Mouse (Mus musculus): ENCODE results near the gene Iqschfp. TPM values are rescaled to one million over a fixed set of nuclear protein-coding genes. Genes with fewer than 3 reads are reported as not detected.

Iqschfp gene
- polyA plus RNA-seq, 1 experiment from 2014 or later = 0.10 TPM

DNA sequence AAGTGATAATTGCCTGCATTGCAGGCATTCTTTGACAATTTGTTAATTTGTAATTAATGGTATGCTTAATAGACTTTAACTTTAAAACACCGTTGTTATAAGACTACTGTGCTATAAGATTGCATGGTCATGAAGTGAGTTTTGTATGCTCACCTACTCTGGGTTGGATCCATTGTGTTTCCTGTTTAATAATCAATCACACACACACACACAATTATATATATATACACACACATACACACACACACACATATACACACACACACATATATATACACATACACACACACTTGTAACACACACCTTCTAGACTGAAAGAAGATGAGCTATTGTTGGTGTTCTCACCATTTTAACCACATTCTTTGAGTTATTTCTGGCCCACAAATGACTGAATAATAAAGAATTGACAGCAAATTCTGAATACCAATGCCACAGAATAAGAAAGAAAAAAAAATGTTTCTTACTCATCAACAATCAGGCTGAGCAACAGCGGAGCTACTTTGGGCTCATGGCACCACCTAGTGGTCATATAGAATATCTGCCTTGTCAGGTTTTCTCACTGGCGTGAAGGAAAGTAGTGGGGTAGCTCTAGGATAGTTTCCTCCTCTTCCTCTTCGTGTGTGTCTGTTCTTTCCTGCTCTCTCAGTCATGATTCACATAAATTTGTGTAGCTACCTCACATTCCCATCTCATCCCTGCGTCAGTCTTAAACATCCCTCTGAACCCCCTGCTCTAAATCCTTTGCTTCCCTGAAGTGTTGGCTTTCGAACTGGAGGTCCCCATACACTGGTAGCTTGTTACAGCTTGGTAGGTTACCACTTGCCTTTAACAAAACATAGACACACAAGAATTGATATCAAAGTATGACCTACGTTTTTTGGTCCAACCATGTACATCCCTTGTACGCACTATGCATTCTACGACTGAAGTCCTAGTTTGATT lies 153.7 kb downstream of the Iqschfp start:
- ATAC-seq (ENCODE audit: insufficient read depth, low FRiP score) = no peak
- Histone ChIP-seq H3K4me2 (ENCODE audit: low read depth, low read length) (no peak overlapping the region), H3K36me3 (ENCODE audit: control insufficient read depth, insufficient read depth, low read length) (no peaks in the 10 kb centered on the region), H3K4me3 (replicated peaks; ENCODE audit: low read length) (no peak overlapping the region), H3K9ac (ENCODE audit: low read length) (no peak overlapping the region), H3K27me3 (ENCODE audit: control insufficient read depth, insufficient read depth, low read length) (no peaks in the 10 kb centered on the region), H3K27ac (ENCODE audit: low read length) (no peak overlapping the region), H3K9me3 (replicated peaks; ENCODE audit: control insufficient read depth, low read length) (no peaks in the 10 kb centered on the region), H3K4me1 (ENCODE audit: control insufficient read depth, insufficient read depth, low read length) (no peaks in the 10 kb centered on the region)
- WGBS = 49% methylated on average over 9 of the region's 9 CpGs

- no peaks in the 10 kb centered on the region for H3K4me1 ChIP-seq (ENCODE audit: control insufficient read depth, insufficient read depth, low read length)
- no peaks in the 10 kb centered on the region for H3K36me3 ChIP-seq (ENCODE audit: control insufficient read depth, insufficient read depth, low read length)
- H3K27ac ChIP-seq (ENCODE audit: low read length) = no peak overlapping the region
- no peaks in the 10 kb centered on the region for H3K27me3 ChIP-seq (ENCODE audit: control insufficient read depth, insufficient read depth, low read length)
- WGBS = 48% methylated on average over 2 of the region's 2 CpGs
- H3K4me2 ChIP-seq (ENCODE audit: low read depth, low read length) = no peak overlapping the region
- no peak overlapping the region for H3K9ac ChIP-seq (ENCODE audit: low read length)
- no peaks in the 10 kb centered on the region for H3K9me3 ChIP-seq (replicated peaks; ENCODE audit: control insufficient read depth, low read length)
- ATAC-seq (ENCODE audit: insufficient read depth, low FRiP score) = no peak
- H3K4me3 ChIP-seq (replicated peaks; ENCODE audit: low read length) = no peak overlapping the region
Measured at GRCm38 (mm10) chr3:68053538-68053937, 161.5 kb downstream of the Iqschfp start.

DNA sequence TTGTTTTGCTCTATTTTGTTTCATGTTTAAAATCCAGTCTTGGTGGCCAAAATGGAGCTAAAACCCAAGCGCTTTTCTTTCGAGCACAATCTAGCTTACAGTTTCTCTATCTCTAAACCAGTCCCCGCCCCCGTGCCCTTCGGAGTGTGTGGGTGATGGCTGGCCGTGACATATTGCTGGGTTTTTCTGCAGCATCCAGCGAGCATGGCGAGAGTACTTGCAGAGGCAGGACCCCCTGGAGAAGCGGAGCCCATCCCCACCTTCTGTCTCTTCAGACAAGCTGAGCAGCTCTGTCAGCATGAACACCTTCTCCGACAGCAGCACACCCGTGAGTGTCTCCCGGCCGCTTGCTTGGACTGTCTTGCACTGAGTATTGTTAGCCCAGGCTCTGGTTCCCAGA lies 163.0 kb downstream of the Iqschfp start:
- no peaks in the 10 kb centered on the region for H3K9me3 ChIP-seq (replicated peaks; ENCODE audit: control insufficient read depth, low read length)
- no peak overlapping the region for H3K4me2 ChIP-seq (ENCODE audit: low read depth, low read length)
- no peak for ATAC-seq (ENCODE audit: insufficient read depth, low FRiP score)
- H3K27ac ChIP-seq (ENCODE audit: low read length) = no peak overlapping the region
- no peak overlapping the region; the same call in 1 of the 2 replicates for H3K9ac ChIP-seq (ENCODE audit: low read length)
- H3K4me1 ChIP-seq (ENCODE audit: control insufficient read depth, insufficient read depth, low read length) = no peaks in the 10 kb centered on the region
- H3K4me3 ChIP-seq (replicated peaks; ENCODE audit: low read length) = no peak overlapping the region
- 53% methylated on average over 13 of the region's 13 CpGs for WGBS
- no peaks in the 10 kb centered on the region for H3K36me3 ChIP-seq (ENCODE audit: control insufficient read depth, insufficient read depth, low read length)
- H3K27me3 ChIP-seq (ENCODE audit: control insufficient read depth, insufficient read depth, low read length) = no peaks in the 10 kb centered on the region

DNA sequence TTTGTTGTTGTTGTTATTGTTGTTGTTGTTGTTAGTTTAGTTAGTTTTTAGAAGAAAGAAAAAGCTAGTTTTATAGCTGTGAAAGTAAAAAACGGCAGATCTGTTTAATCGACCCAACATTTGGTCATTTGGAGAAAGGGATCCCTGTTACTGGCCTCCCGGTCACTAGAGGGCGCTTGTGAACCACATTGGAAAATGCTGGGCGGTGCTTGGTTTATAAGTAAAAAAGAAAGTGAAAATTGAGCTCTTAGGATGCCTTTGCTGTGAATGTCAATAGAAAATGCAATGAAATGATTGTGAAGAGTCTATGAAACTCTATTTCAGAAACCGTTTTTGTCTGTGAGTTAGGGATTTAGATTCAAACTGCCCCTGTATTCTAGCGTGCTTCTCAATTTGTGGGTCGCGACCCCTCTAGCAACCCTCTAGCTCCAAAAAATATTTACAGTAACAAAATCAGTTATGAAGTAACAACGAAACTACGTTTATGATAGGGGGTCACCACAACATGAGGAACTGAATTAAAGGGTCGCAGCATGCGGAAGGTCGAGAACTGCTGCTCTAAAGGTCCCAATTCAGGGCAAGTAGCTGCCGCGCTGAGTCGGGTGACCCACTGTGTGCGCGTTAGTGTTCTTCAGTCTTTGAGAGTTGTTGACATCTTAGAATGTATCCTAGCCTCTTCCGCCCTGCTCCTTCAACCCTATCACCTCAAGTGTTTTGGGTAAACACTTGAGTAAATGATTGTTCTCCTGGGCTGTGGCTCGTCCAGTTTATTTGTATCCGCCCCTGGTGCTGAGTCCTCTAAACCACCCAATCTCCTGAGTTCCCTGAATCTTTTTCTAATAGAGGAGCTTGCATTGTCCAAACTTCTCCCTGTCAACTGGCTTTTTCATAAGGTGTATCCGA lies 164.6 kb downstream of the Iqschfp start:
- no peak for ATAC-seq (ENCODE audit: insufficient read depth, low FRiP score)
- H3K36me3 ChIP-seq (ENCODE audit: control insufficient read depth, insufficient read depth, low read length) = no peaks in the 10 kb centered on the region
- H3K9ac ChIP-seq (ENCODE audit: low read length) = 0 out of 2 replicates have a peak overlapping the region, but pooled peaks have one; percentile 40
- no peaks in the 10 kb centered on the region for H3K4me1 ChIP-seq (ENCODE audit: control insufficient read depth, insufficient read depth, low read length)
- no peak overlapping the region for H3K27ac ChIP-seq (ENCODE audit: low read length)
- H3K4me2 ChIP-seq (ENCODE audit: low read depth, low read length) = peak overlapping the region; percentile 44
- no peaks in the 10 kb centered on the region for H3K9me3 ChIP-seq (replicated peaks; ENCODE audit: control insufficient read depth, low read length)
- 44% methylated on average over 23 of the region's 23 CpGs for WGBS
- H3K27me3 ChIP-seq (ENCODE audit: control insufficient read depth, insufficient read depth, low read length) = no peaks in the 10 kb centered on the region
- peak overlapping the region; percentile 42 for H3K4me3 ChIP-seq (replicated peaks; ENCODE audit: low read length)

- no peak for ATAC-seq (ENCODE audit: insufficient read depth, low FRiP score)
- Histone ChIP-seq H3K27me3 (ENCODE audit: control insufficient read depth, insufficient read depth, low read length) (no peaks in the 10 kb centered on the region), H3K4me2 (ENCODE audit: low read depth, low read length) (no peak overlapping the region), H3K27ac (ENCODE audit: low read length) (no peak overlapping the region), H3K4me1 (ENCODE audit: control insufficient read depth, insufficient read depth, low read length) (no peaks in the 10 kb centered on the region), H3K36me3 (ENCODE audit: control insufficient read depth, insufficient read depth, low read length) (no peaks in the 10 kb centered on the region), H3K4me3 (replicated peaks; ENCODE audit: low read length) (no peak overlapping the region), H3K9me3 (replicated peaks; ENCODE audit: control insufficient read depth, low read length) (no peaks in the 10 kb centered on the region), H3K9ac (ENCODE audit: low read length) (no peak overlapping the region)
- 47% methylated on average over 2 of the region's 2 CpGs for WGBS
Measured at GRCm38 (mm10) chr3:68059162-68059800, 167.2 kb downstream of the Iqschfp start.

DNA sequence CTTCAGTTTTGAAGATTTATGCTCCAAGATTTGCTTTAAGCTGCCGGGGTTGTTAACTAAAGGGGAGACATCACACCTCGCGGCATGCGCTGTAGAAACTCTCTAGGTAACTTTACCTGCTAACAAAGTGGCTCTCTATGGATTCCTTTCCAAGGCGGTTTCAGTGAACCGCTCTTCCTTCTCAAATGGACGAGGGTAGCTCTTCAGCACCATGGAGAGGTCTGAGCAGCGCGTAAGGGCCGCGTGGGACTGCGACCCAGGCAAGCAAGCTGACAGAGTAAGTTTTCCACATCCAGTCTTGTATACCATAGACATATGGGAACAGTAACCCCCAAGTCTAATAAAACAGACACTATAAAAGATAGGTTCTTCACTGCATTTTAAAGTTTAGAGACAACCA lies 172.7 kb downstream of the Iqschfp start, which contains the start of gene Schip1:
Gene Schip1 (plus strand): TSS at position 72 of the 400 bp plus-strand sequence.
- 24% methylated on average over 12 of the region's 12 CpGs for WGBS
- H3K4me3 ChIP-seq (replicated peaks; ENCODE audit: low read length) = no peak within 1 kb of the TSS
- H3K4me1 ChIP-seq (ENCODE audit: control insufficient read depth, insufficient read depth, low read length) = no peaks in the 10 kb centered on the region
- no peak for ATAC-seq (ENCODE audit: insufficient read depth, low FRiP score)
- no peak within 1 kb of the TSS for H3K4me2 ChIP-seq (ENCODE audit: low read depth, low read length)
- H3K9ac ChIP-seq (ENCODE audit: low read length) = no peak within 1 kb of the TSS
- H3K27ac ChIP-seq (ENCODE audit: low read length) = no peak within 1 kb of the TSS
- no peaks in the 10 kb centered on the region for H3K27me3 ChIP-seq (ENCODE audit: control insufficient read depth, insufficient read depth, low read length)
- no peaks in the 10 kb centered on the region for H3K9me3 ChIP-seq (replicated peaks; ENCODE audit: control insufficient read depth, low read length)
- no peaks in the 10 kb centered on the region for H3K36me3 ChIP-seq (ENCODE audit: control insufficient read depth, insufficient read depth, low read length)

GRCm38 (mm10) chr3:68071395-68072386 lies 179.7 kb downstream of the Iqschfp start:
- Histone ChIP-seq H3K36me3 (ENCODE audit: control insufficient read depth, insufficient read depth, low read length) (no peaks in the 10 kb centered on the region), H3K4me3 (replicated peaks; ENCODE audit: low read length) (no peak overlapping the region), H3K27ac (ENCODE audit: low read length) (no peak overlapping the region), H3K9ac (ENCODE audit: low read length) (no peak overlapping the region), H3K27me3 (ENCODE audit: control insufficient read depth, insufficient read depth, low read length) (no peaks in the 10 kb centered on the region), H3K9me3 (replicated peaks; ENCODE audit: control insufficient read depth, low read length) (no peaks in the 10 kb centered on the region), H3K4me2 (ENCODE audit: low read depth, low read length) (no peak overlapping the region), H3K4me1 (ENCODE audit: control insufficient read depth, insufficient read depth, low read length) (no peaks in the 10 kb centered on the region)
- WGBS = 70% methylated on average over 9 of the region's 9 CpGs
- no peak for ATAC-seq (ENCODE audit: insufficient read depth, low FRiP score)

- no peak overlapping the region for H3K4me3 ChIP-seq (replicated peaks; ENCODE audit: low read length)
- no peak for ATAC-seq (ENCODE audit: insufficient read depth, low FRiP score)
- no peaks in the 10 kb centered on the region for H3K27me3 ChIP-seq (ENCODE audit: control insufficient read depth, insufficient read depth, low read length)
- 67% methylated on average over 4 of the region's 4 CpGs for WGBS
- no peaks in the 10 kb centered on the region for H3K9me3 ChIP-seq (replicated peaks; ENCODE audit: control insufficient read depth, low read length)
- H3K4me2 ChIP-seq (ENCODE audit: low read depth, low read length) = no peak overlapping the region
- H3K9ac ChIP-seq (ENCODE audit: low read length) = no peak overlapping the region
- H3K4me1 ChIP-seq (ENCODE audit: control insufficient read depth, insufficient read depth, low read length) = no peaks in the 10 kb centered on the region
- H3K27ac ChIP-seq (ENCODE audit: low read length) = no peak overlapping the region
- no peaks in the 10 kb centered on the region for H3K36me3 ChIP-seq (ENCODE audit: control insufficient read depth, insufficient read depth, low read length)
Measured at GRCm38 (mm10) chr3:68077406-68077805, 185.4 kb downstream of the Iqschfp start.
